Mouse (Mus musculus) heart, postnatal 0 days (tissue): ENCODE results near the gene Gdf11. TPM values are rescaled to one million over a fixed set of nuclear protein-coding genes. Genes with fewer than 3 reads are reported as not detected.

ENCODE experiments used
- ATAC-seq: fragments of 200-750 bp; cut with Nextera tagmentation; 2 replicates; pipeline ENCODE4 v1.8.0; 2017; ENCODE audit warnings: low read depth, moderate number of reproducible peaks, moderate library complexity; ENCODE audit not compliant: insufficient read depth
- DNase-seq: peaks from one replicate; pipeline ENCODE4 v3.0.0-alpha.2; 2016; ENCODE audit warnings: low spot score
- H3K27ac ChIP-seq: fragments of 300-500 bp; sonication (generic); 2 replicates; pipeline ENCODE4 v1.5.1; 2014; ENCODE audit warnings: low read depth, mild to moderate bottlenecking
- H3K27me3 ChIP-seq: fragments of 300-500 bp; sonication (generic); 2 replicates; pipeline ENCODE4 v1.6.1; 2014; ENCODE audit warnings: low read length, mixed read lengths; ENCODE audit not compliant: control insufficient read depth, insufficient read depth
- H3K36me3 ChIP-seq: fragments of 300-500 bp; sonication (generic); replicated peaks from 2 replicates; pipeline ENCODE4 v1.6.1; 2014; ENCODE audit warnings: low read length, mixed read lengths; ENCODE audit not compliant: control insufficient read depth, insufficient read depth
- H3K4me1 ChIP-seq: fragments of 300-500 bp; sonication (generic); 2 replicates; pipeline ENCODE4 v1.6.1; 2014; ENCODE audit warnings: antibody characterized with exemption; ENCODE audit not compliant: control insufficient read depth, insufficient read depth
- H3K4me2 ChIP-seq: fragments of 300-500 bp; sonication (generic); 2 replicates; pipeline ENCODE4 v1.6.1; 2014; ENCODE audit warnings: low read depth, mild to moderate bottlenecking, low read length, moderate library complexity
- H3K4me3 ChIP-seq: fragments of 300-500 bp; sonication (generic); 2 replicates; pipeline ENCODE4 v1.5.1; 2014; ENCODE audit warnings: low read depth, low read length
- H3K9ac ChIP-seq: fragments of 300-500 bp; sonication (generic); replicated peaks from 2 replicates; pipeline ENCODE4 v1.6.1; 2014; ENCODE audit warnings: low read depth, low read length, mixed read lengths
- H3K9me3 ChIP-seq: fragments of 300-500 bp; sonication (generic); replicated peaks from 2 replicates; pipeline ENCODE4 v1.6.1; 2016; ENCODE audit warnings: low read length; ENCODE audit not compliant: control insufficient read depth
- CTCF ChIP-seq: IDR thresholded peaks from 2 replicates; pipeline ENCODE4 v1.5.1; 2016; ENCODE audit warnings: antibody characterized with exemption, control low read depth, low read depth
- EP300 ChIP-seq: IDR thresholded peaks from 2 replicates; pipeline ENCODE4 v1.6.1; 2016; ENCODE audit warnings: antibody characterized with exemption, low read depth
- WGBS: fragments of 180-500 bp; shearing (Covaris S2); extraction: QIAGEN DNeasy Blood & Tissue Kit; methylation state at CpG from one replicate; pipeline ENCODE4 v1.1.7; 2014; 5-methylcytosine and 5-hydroxymethylcytosine counted together
- polyA plus RNA-seq: library from polyadenylated mRNA; unstranded; fragments of >200 nt; fragmentation: Nextera tagmentation; extraction: Ambion mirVana; gene quantifications from 2 replicates; pipeline ENCODE4 v1.2.1, GENCODE M21; 2015
- total RNA-seq: library from RNA; depleted of rRNA; stranded (reverse); fragments of >200 nt; gene quantifications from 2 replicates; pipeline ENCODE4 v1.2.3, GENCODE M21; 2014; ENCODE audit warnings: low replicate concordance

Gene Gdf11
- total and polyA plus RNA-seq, 2 experiments from 2014 or later = 1.5 to 1.6 TPM

- TF ChIP-seq CTCF (no peak), EP300 (no peak)
- DNase-seq (no peak), ATAC-seq (no peak)
- 62% methylated on average over 16 of the region's 16 CpGs for WGBS
- Histone ChIP-seq H3K36me3 (peaks cover 9% of the 10 kb centered on the region), H3K4me2 (peak overlapping the region; percentile 75), H3K9me3 (no peaks in the 10 kb centered on the region), H3K9ac (peak overlapping the region; percentile 66), H3K27me3 (no peaks in the 10 kb centered on the region), H3K4me1 (peaks cover 21% of the 10 kb centered on the region), H3K4me3 (peak overlapping the region; percentile 66), H3K27ac (peak overlapping the region; percentile 91)
These were observed 30.6 kb upstream of the Gdf11 start for GRCm38 (mm10) chr10:128921883-128922821.

- H3K27me3 ChIP-seq = no peaks in the 10 kb centered on the region
- WGBS = 75% methylated on average over 1 of the region's 1 CpGs
These were observed 29.7 kb upstream of the Gdf11 start for GRCm38 (mm10) chr10:128921251-128921650.

GRCm38 (mm10) chr10:128920736-128921161 is 29.2 kb upstream of the Gdf11 start:
- Histone ChIP-seq H3K9ac (no peak overlapping the region), H3K4me1 (peaks cover 21% of the 10 kb centered on the region), H3K27me3 (no peaks in the 10 kb centered on the region), H3K9me3 (no peaks in the 10 kb centered on the region), H3K4me2 (no peak overlapping the region), H3K4me3 (no peak overlapping the region), H3K27ac (peak overlapping the region; percentile 91), H3K36me3 (peaks cover 21% of the 10 kb centered on the region)
- ATAC-seq (no peak), DNase-seq (no peak)
- 46% methylated on average over 3 of the region's 3 CpGs for WGBS
- no peak for TF ChIP-seq EP300
- no peak for TF ChIP-seq CTCF

More at GRCm38 (mm10) chr10:128921251-128921650, 29.7 kb upstream of the Gdf11 start:
- peak overlapping the region; percentile 91 for H3K27ac ChIP-seq
- H3K4me2 ChIP-seq = no peak overlapping the region
- TF ChIP-seq CTCF = no peak
- no peak for TF ChIP-seq EP300
- H3K36me3 ChIP-seq = peaks cover 18% of the 10 kb centered on the region
- DNase-seq (no peak), ATAC-seq (no peak)
- H3K4me3 ChIP-seq = no peak overlapping the region
- H3K9me3 ChIP-seq = no peaks in the 10 kb centered on the region
- H3K4me1 ChIP-seq = peaks cover 21% of the 10 kb centered on the region
- H3K9ac ChIP-seq = no peak overlapping the region

- Histone ChIP-seq H3K4me2 (no peak overlapping the region), H3K36me3 (peaks cover 21% of the 10 kb centered on the region), H3K4me3 (no peak overlapping the region), H3K9ac (no peak overlapping the region), H3K4me1 (peaks cover 21% of the 10 kb centered on the region), H3K27me3 (no peaks in the 10 kb centered on the region), H3K9me3 (no peaks in the 10 kb centered on the region), H3K27ac (peak overlapping the region; percentile 91)
- DNase-seq (no peak), ATAC-seq (no peak)
- WGBS = 72% methylated on average over 7 of the region's 7 CpGs
- TF ChIP-seq CTCF = no peak
- TF ChIP-seq EP300 = no peak
These were observed 28.4 kb upstream of the Gdf11 start for GRCm38 (mm10) chr10:128919966-128920365.

GRCm38 (mm10) chr10:128919203-128919631 is 27.7 kb upstream of the Gdf11 start:
- H3K27me3 ChIP-seq = no peaks in the 10 kb centered on the region
- peak overlapping the region; percentile 22; the same call in 1 of the 2 replicates for H3K27ac ChIP-seq
- H3K9me3 ChIP-seq = no peaks in the 10 kb centered on the region
- no peak overlapping the region for H3K4me3 ChIP-seq
- H3K4me2 ChIP-seq = no peak overlapping the region
- WGBS = 33% methylated on average over 6 of the region's 6 CpGs
- TF ChIP-seq EP300 (no peak), CTCF (no peak)
- H3K4me1 ChIP-seq = peaks cover 20% of the 10 kb centered on the region
- DNase-seq (no peak), ATAC-seq (no peak)
- 0 out of 2 replicates have a peak overlapping the region, but pooled peaks have one; percentile 26 for H3K9ac ChIP-seq
- H3K36me3 ChIP-seq = peaks cover 27% of the 10 kb centered on the region
